ENCODE assay signal across 19 mouse cellular contexts in the genomic region with DNA sequence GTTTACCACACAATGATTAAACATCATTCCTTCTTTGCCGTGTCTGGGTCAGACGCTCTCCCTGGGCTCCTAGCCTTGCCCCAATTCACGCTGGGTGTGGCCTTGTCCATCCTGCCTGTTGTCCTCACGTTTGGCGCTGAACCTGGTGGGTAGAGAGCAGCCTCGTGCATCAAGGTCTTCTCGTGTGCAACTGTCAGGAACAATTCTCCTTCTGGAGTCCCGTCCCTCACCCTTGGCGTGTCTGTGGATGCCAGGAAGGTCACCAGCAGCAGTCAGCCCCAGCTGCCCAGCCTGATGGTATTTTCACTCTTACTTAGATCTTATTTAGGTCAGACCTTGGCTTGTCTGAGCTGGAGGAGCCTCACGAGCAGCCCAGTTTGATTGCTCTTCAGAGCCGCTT. TPM values are rescaled to one million over a fixed set of nuclear protein-coding genes. Genes with fewer than 3 reads are reported as not detected.
DNase-seq lines count a peak whose midpoint lies in the region; ATAC-seq lines count a peak whose summit lies in the region.
"Had no signal": no experiment of that assay in that cellular context is flagged by ENCODE, and none has a peak within 500 bp of the region (broad histone marks: within the 10 kb centered on the region; RNA-seq: fewer than 3 reads in every experiment).

No protein-coding gene starts in this region.

- H3K4me1 ChIP-seq in heart, embryonic 11.5 days (ENCODE audit: control insufficient read depth, insufficient read depth, low read length): peaks cover 25% of the 10 kb centered on the region
- peaks cover 97% of the 10 kb centered on the region for H3K4me1 ChIP-seq in megakaryocyte, embryonic 14.5 days
- peaks cover 42% of the 10 kb centered on the region for H3K4me1 ChIP-seq in embryonic facial prominence, embryonic 10.5 days
- H3K4me1 ChIP-seq: intestine, embryonic 15.5 days had no signal

- no peak for DNase-seq in heart, postnatal 25 days (ENCODE audit: low spot score)
- peak; percentile 76 for DNase-seq in adrenal gland, adult 8-10 months
- DNase-seq in embryonic facial prominence, embryonic 10.5 days (ENCODE audit: low spot score): no peak
- DNase-seq in testis, postnatal 10 days (ENCODE audit: low spot score): no peak
- no peak for DNase-seq in right cerebral cortex, adult 2 months (ENCODE audit: low spot score in 2 of 2)
- DNase-seq: B cell, adult 2 months; cerebellum, postnatal 10 days; gastrocnemius, postnatal 10 days; layer of hippocampus, postnatal 36 days; lung, postnatal 14 days; right cerebral cortex, postnatal 4 days; thymus, postnatal 36 days had no signal

- H3K9ac ChIP-seq in heart, embryonic 11.5 days (ENCODE audit: low read depth, low read length): no peak overlapping the region
- H3K9ac ChIP-seq: intestine, embryonic 15.5 days; kidney, embryonic 15.5 days; limb, embryonic 13.5 days had no signal

- no peak for ATAC-seq in heart, embryonic 11.5 days (replicated peaks; ENCODE audit: insufficient number of reproducible peaks, low FRiP score, low TSS enrichment)
- ATAC-seq in megakaryocyte, adult 5-6 weeks (ENCODE audit: poor library complexity, severe bottlenecking): no peak
- ATAC-seq: intestine, embryonic 15.5 days had no signal

- 0 out of 2 replicates have a peak overlapping the region, but pooled peaks have one; percentile 41 for H3K27ac ChIP-seq in heart, embryonic 11.5 days (ENCODE audit: low read depth, low read length)
- H3K27ac ChIP-seq in embryonic facial prominence, embryonic 10.5 days (replicated peaks): 0 out of 2 replicates have a peak overlapping the region, but pooled peaks have one; percentile 66
- H3K27ac ChIP-seq: intestine, embryonic 15.5 days; kidney, embryonic 15.5 days; limb, embryonic 13.5 days had no signal

- H3K9me3 ChIP-seq in heart, embryonic 11.5 days (replicated peaks; ENCODE audit: control insufficient read depth, low read length): no peaks in the 10 kb centered on the region
- H3K9me3 ChIP-seq in megakaryocyte, embryonic 14.5 days: no peaks in the 10 kb centered on the region
- H3K9me3 ChIP-seq in embryonic facial prominence, embryonic 10.5 days: no peaks in the 10 kb centered on the region
- H3K9me3 ChIP-seq: intestine, embryonic 15.5 days; kidney, embryonic 15.5 days; limb, embryonic 13.5 days had no signal

- 72% methylated on average over 11 of the region's 11 CpGs for WGBS in heart, embryonic 11.5 days (ENCODE audit: insufficient replicate concordance)
- 68% methylated on average over 11 of the region's 11 CpGs for WGBS in embryonic facial prominence, embryonic 10.5 days

- H3K4me2 ChIP-seq in heart, embryonic 11.5 days: no peak overlapping the region
- H3K4me2 ChIP-seq: intestine, embryonic 15.5 days; kidney, embryonic 15.5 days; limb, embryonic 13.5 days had no signal

- no peaks in the 10 kb centered on the region for H3K27me3 ChIP-seq in heart, embryonic 11.5 days (ENCODE audit: control insufficient read depth, insufficient read depth, low read length)
- no peaks in the 10 kb centered on the region for H3K27me3 ChIP-seq in megakaryocyte, embryonic 14.5 days (replicated peaks)
- H3K27me3 ChIP-seq in embryonic facial prominence, embryonic 10.5 days (replicated peaks; ENCODE audit: low read depth, poor library complexity, severe bottlenecking): no peaks in the 10 kb centered on the region
- H3K27me3 ChIP-seq: intestine, embryonic 15.5 days had no signal

- H3K4me3 ChIP-seq in heart, embryonic 11.5 days (ENCODE audit: low read depth, low read length): no peak overlapping the region
- peak overlapping the region; percentile 46 for H3K4me3 ChIP-seq in megakaryocyte, embryonic 14.5 days (replicated peaks)
- H3K4me3 ChIP-seq in embryonic facial prominence, embryonic 10.5 days: no peak overlapping the region
- H3K4me3 ChIP-seq: erythroblast, embryonic 14.5 days; intestine, embryonic 15.5 days; kidney, embryonic 15.5 days; limb, embryonic 13.5 days had no signal

- intact Hi-C loops in heart, postnatal 25 days (cut with DNase I): no loop called here

- peaks cover 2% of the 10 kb centered on the region; the same call in 1 of the 2 replicates for H3K36me3 ChIP-seq in heart, embryonic 11.5 days (ENCODE audit: control insufficient read depth, insufficient read depth, low read length)
- H3K36me3 ChIP-seq in megakaryocyte, embryonic 14.5 days (replicated peaks; ENCODE audit: low read length): peaks cover 100% of the 10 kb centered on the region
- peaks cover 6% of the 10 kb centered on the region; the same call in 1 of the 2 replicates for H3K36me3 ChIP-seq in embryonic facial prominence, embryonic 10.5 days (replicated peaks)
- H3K36me3 ChIP-seq: intestine, embryonic 15.5 days; kidney, embryonic 15.5 days; limb, embryonic 13.5 days had no signal

RNA-seq across cellular contexts. Expression of a gene that starts 33.3 kb away (rescaled TPM):
- polyA plus RNA-seq in heart, embryonic 11.5 days (2014; fragmentation: Nextera tagmentation; extraction: Ambion mirVana): 19.3 and 21.1 TPM in 2 replicates
- 100 to 1,000 TPM; 147 to 154 TPM for total RNA-seq in heart, postnatal 25 days (2021)
- 524 and 845 TPM in 2 replicates for polyA plus RNA-seq in megakaryocyte, embryonic 14.5 days (2012; ENCODE audit: insufficient read depth, low replicate concordance)
- total RNA-seq in megakaryocyte, adult 5-6 weeks (2015): 32.7 and 38.8 TPM in 2 replicates
- 9.5 and 10.6 TPM in 2 replicates for total RNA-seq in megakaryocyte, adult 5-6 weeks (2017)
- 10 to 100 TPM; 16.3 to 21.4 (median 19.9) TPM for total RNA-seq in adrenal gland, adult 8-10 months (2022)
- 7.1 and 8.4 TPM in 2 replicates for polyA plus RNA-seq in embryonic facial prominence, embryonic 10.5 days (2016; fragmentation: Nextera tagmentation; extraction: Ambion mirVana)

RNA-seq across cellular contexts. Expression of a gene that starts 58.7 kb away (rescaled TPM):
- polyA plus RNA-seq in heart, embryonic 11.5 days (2014; fragmentation: Nextera tagmentation; extraction: Ambion mirVana): 0.59 and 0.60 TPM in 2 replicates
- total RNA-seq in heart, postnatal 25 days (2021): 1 to 10 TPM; 1.3 to 1.4 TPM
- 11.6 and 38.7 TPM in 2 replicates for polyA plus RNA-seq in megakaryocyte, embryonic 14.5 days (2012; ENCODE audit: insufficient read depth, low replicate concordance)
- 54.9 and 59.6 TPM in 2 replicates for total RNA-seq in megakaryocyte, adult 5-6 weeks (2015)
- total RNA-seq in megakaryocyte, adult 5-6 weeks (2017): 147 and 225 TPM in 2 replicates
- total RNA-seq in adrenal gland, adult 8-10 months (2022): 1 to 10 TPM; 3.1 to 9.0 (median 5.0) TPM
- polyA plus RNA-seq in embryonic facial prominence, embryonic 10.5 days (2016; fragmentation: Nextera tagmentation; extraction: Ambion mirVana): 0.70 and 1.0 TPM in 2 replicates

Comparison
In these comparisons a context has a peak if more than half of its experiments do, and no peak if none do; other contexts are left out.
1. RNA of a gene that starts 58.7 kb away (total RNA-seq): 54.9 to 225 TPM in megakaryocyte, adult 5-6 weeks; 3.1 to 9.0 TPM in adrenal gland, adult 8-10 months and 1.3 to 1.4 TPM in heart, postnatal 25 days; every median in the first group is over 4 times any median in the second.